Mouse (Mus musculus): ENCODE data around the gene Mcm6. TPM values are rescaled to one million over a fixed set of nuclear protein-coding genes. Genes with fewer than 3 reads are reported as not detected.

The Mcm6 gene
- polyA plus RNA-seq, 1 experiment from 2014 or later, result 110 TPM

DNA sequence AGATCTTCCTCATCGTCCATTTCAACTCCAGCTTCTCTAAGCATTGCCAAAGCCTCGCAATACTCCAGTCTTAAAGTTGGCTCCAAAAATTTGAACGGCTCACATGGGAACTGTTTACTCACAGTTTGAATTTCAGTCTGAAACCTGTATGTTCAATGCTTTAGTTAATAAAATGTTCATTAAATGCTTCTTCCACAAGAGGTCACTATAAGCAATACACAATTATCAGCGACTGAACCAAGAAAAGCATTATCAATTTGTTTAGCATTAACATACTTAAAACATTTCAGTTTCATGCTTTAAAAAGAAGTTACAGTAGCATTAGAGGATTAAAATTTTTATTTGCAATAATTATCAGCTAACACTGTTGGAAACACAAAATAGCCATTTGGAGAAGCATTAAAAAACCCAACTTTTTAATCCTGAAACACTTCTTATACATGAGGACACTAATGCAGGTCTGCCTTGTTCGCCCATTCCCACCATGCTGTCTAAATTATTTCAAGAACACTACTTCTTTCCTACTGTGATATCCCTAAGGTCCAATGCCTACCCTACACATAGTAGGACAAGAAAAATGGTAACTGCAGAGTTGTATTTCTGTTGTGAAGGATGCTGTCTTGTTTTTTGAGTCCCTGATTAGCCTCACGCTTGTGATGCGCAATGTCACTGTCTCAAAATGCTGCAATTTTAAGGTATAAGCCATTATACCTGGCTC is 12.8 kb upstream of the Mcm6 start:
- 81% methylated on average over 7 of the region's 7 CpGs for WGBS
- Histone ChIP-seq H3K9me3 (no peaks in the 10 kb centered on the region), H3K4me2 (replicated peaks) (no peak overlapping the region), H3K27me3 (no peaks in the 10 kb centered on the region), H3K36me3 (peaks cover 6% of the 10 kb centered on the region; the same call in 1 of the 2 replicates), H3K4me1 (no peaks in the 10 kb centered on the region), H3K9ac (replicated peaks) (no peak overlapping the region), H3K4me3 (no peak overlapping the region), H3K27ac (replicated peaks) (no peak overlapping the region)
- 0 out of 2 replicates have a peak, but pooled peaks have one; percentile 21 for ATAC-seq (replicated peaks)

- Histone ChIP-seq H3K4me2 (replicated peaks) (no peak overlapping the region), H3K27me3 (no peaks in the 10 kb centered on the region), H3K9me3 (no peaks in the 10 kb centered on the region), H3K27ac (replicated peaks) (no peak overlapping the region), H3K36me3 (peaks cover 11% of the 10 kb centered on the region), H3K4me1 (no peaks in the 10 kb centered on the region), H3K9ac (replicated peaks) (no peak overlapping the region), H3K4me3 (no peak overlapping the region)
- 54% methylated on average over 5 of the region's 5 CpGs for WGBS
- peak; percentile 83 for ATAC-seq (replicated peaks)
These were observed 9.4 kb upstream of the Mcm6 start for GRCm38 (mm10) chr1:128368732-128369441.

- ATAC-seq (replicated peaks), result no peak
- Histone ChIP-seq H3K27me3 (no peaks in the 10 kb centered on the region), H3K4me2 (replicated peaks) (no peak overlapping the region), H3K4me3 (no peak overlapping the region), H3K36me3 (peaks cover 9% of the 10 kb centered on the region; the same call in 1 of the 2 replicates), H3K4me1 (peaks cover 31% of the 10 kb centered on the region), H3K9ac (replicated peaks) (no peak overlapping the region), H3K27ac (replicated peaks) (0 out of 2 replicates have a peak overlapping the region, but pooled peaks have one; percentile 0), H3K9me3 (no peaks in the 10 kb centered on the region)
- 52% methylated on average over 2 of the region's 2 CpGs for WGBS
These were observed 1.1 kb upstream of the Mcm6 start for GRCm38 (mm10) chr1:128360601-128361000.

GRCm38 (mm10) chr1:128358916-128359553 is 429 bp downstream of the Mcm6 start:
- Histone ChIP-seq H3K9ac (replicated peaks) (peak overlapping the region; percentile 64), H3K9me3 (no peaks in the 10 kb centered on the region), H3K36me3 (peaks cover 12% of the 10 kb centered on the region), H3K4me1 (peaks cover 31% of the 10 kb centered on the region), H3K4me3 (peak overlapping the region; percentile 92), H3K27ac (replicated peaks) (peak overlapping the region; percentile 79), H3K27me3 (no peaks in the 10 kb centered on the region), H3K4me2 (replicated peaks) (peak overlapping the region; percentile 73)
- WGBS, result under 1% methylated on average over 35 of the region's 35 CpGs
- ATAC-seq (replicated peaks), result peak; percentile 78

GRCm38 (mm10) chr1:128358276-128358675 is 1.2 kb downstream of the Mcm6 start:
- no peak for ATAC-seq (replicated peaks)
- Histone ChIP-seq H3K4me2 (replicated peaks) (peak overlapping the region; percentile 73), H3K36me3 (peaks cover 17% of the 10 kb centered on the region), H3K27ac (replicated peaks) (no peak overlapping the region), H3K4me3 (peak overlapping the region; percentile 92), H3K27me3 (no peaks in the 10 kb centered on the region), H3K9ac (replicated peaks) (peak overlapping the region; percentile 64; the same call in 1 of the 2 replicates), H3K9me3 (no peaks in the 10 kb centered on the region), H3K4me1 (peaks cover 31% of the 10 kb centered on the region)
- WGBS, result 58% methylated on average over 6 of the region's 6 CpGs

GRCm38 (mm10) chr1:128357452-128357851 is 2.0 kb downstream of the Mcm6 start:
- Histone ChIP-seq H3K4me3 (0 out of 2 replicates have a peak overlapping the region, but pooled peaks have one; percentile 92), H3K4me1 (peaks cover 31% of the 10 kb centered on the region), H3K27ac (replicated peaks) (no peak overlapping the region), H3K4me2 (replicated peaks) (peak overlapping the region; percentile 73), H3K27me3 (no peaks in the 10 kb centered on the region), H3K9me3 (no peaks in the 10 kb centered on the region), H3K9ac (replicated peaks) (0 out of 2 replicates have a peak overlapping the region, but pooled peaks have one; percentile 11), H3K36me3 (peaks cover 21% of the 10 kb centered on the region)
- WGBS, result 49% methylated on average over 3 of the region's 3 CpGs
- no peak for ATAC-seq (replicated peaks)

DNA sequence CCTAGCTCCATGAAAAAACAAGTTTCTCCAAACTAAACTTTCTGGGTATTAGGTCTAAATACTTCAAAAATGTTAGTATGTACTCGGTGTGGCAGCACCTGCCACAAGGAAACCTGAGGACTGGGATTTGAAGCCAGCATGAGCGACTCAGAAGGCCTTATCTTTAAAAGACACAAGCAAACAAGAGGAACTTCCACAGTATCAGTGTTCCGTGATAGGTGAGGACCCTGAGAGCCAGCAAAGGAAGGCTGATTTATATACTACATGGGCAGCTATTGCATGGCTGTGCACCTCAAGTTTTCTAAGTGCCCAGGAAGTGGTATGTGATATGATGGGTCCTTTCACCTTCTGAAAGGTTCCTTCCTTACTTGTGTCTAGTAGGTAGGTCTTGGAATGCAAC is 6.4 kb downstream of the Mcm6 start:
- Histone ChIP-seq H3K27ac (replicated peaks) (no peak overlapping the region), H3K27me3 (no peaks in the 10 kb centered on the region), H3K4me3 (no peak overlapping the region), H3K4me1 (peaks cover 14% of the 10 kb centered on the region), H3K9me3 (no peaks in the 10 kb centered on the region), H3K9ac (replicated peaks) (no peak overlapping the region), H3K36me3 (peaks cover 44% of the 10 kb centered on the region), H3K4me2 (replicated peaks) (no peak overlapping the region)
- no peak for ATAC-seq (replicated peaks)
- WGBS, result 91% methylated on average over 3 of the region's 3 CpGs

GRCm38 (mm10) chr1:128344232-128344631 is 15.2 kb downstream of the Mcm6 start:
- Histone ChIP-seq H3K4me1 (no peaks in the 10 kb centered on the region), H3K27ac (replicated peaks) (no peak overlapping the region), H3K36me3 (peaks cover 64% of the 10 kb centered on the region), H3K27me3 (no peaks in the 10 kb centered on the region), H3K4me2 (replicated peaks) (no peak overlapping the region), H3K9ac (replicated peaks) (no peak overlapping the region), H3K4me3 (no peak overlapping the region), H3K9me3 (no peaks in the 10 kb centered on the region)
- WGBS, result 22% methylated on average over 10 of the region's 10 CpGs
- no peak for ATAC-seq (replicated peaks)

- H3K27ac ChIP-seq (replicated peaks), result no peak overlapping the region
- no peak overlapping the region for H3K4me2 ChIP-seq (replicated peaks)
- no peaks in the 10 kb centered on the region for H3K4me1 ChIP-seq
- no peaks in the 10 kb centered on the region for H3K9me3 ChIP-seq
- 91% methylated on average over 13 of the region's 13 CpGs for WGBS
- peaks cover 61% of the 10 kb centered on the region for H3K36me3 ChIP-seq
- H3K4me3 ChIP-seq, result no peak overlapping the region
- no peak for ATAC-seq (replicated peaks)
- no peak overlapping the region for H3K9ac ChIP-seq (replicated peaks)
- no peaks in the 10 kb centered on the region for H3K27me3 ChIP-seq
These were observed 21.6 kb downstream of the Mcm6 start for GRCm38 (mm10) chr1:128337708-128338320.

DNA sequence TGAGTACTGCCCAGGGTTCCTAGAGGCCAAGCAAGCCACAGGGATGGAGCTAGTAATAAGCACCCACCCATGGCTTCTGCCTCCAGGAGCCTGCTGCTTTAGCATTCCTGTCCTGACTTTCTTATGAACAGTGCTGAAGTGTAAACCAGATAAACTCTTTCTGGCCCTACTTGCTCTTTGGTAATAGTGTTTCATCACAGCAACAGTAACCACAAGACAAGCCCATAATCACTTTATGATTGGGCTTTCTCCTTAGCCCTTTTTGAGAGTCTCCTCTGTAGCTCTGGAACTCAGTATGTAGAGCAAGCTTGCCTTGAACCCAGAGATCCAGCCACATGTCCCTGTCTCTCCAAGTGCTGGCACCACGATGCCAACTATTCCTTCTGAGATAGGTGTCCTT is 29.2 kb downstream of the Mcm6 start:
- no peaks in the 10 kb centered on the region for H3K9me3 ChIP-seq
- no peaks in the 10 kb centered on the region for H3K4me1 ChIP-seq
- WGBS, result 91% methylated on average over 1 of the region's 1 CpGs
- no peak for ATAC-seq (replicated peaks)
- H3K27ac ChIP-seq (replicated peaks), result no peak overlapping the region
- no peaks in the 10 kb centered on the region for H3K27me3 ChIP-seq
- no peak overlapping the region for H3K4me2 ChIP-seq (replicated peaks)
- peaks cover 31% of the 10 kb centered on the region for H3K36me3 ChIP-seq
- H3K4me3 ChIP-seq, result no peak overlapping the region
- no peak overlapping the region for H3K9ac ChIP-seq (replicated peaks)

GRCm38 (mm10) chr1:128328218-128328617 is 31.2 kb downstream of the Mcm6 start, which contains the start of gene Lct:
Gene Lct (minus strand): TSS chr1:128328318.
- no peaks in the 10 kb centered on the region for H3K27me3 ChIP-seq
- no peaks in the 10 kb centered on the region for H3K4me1 ChIP-seq
- H3K27ac ChIP-seq (replicated peaks), result no peak within 1 kb of the TSS
- no peak within 1 kb of the TSS for H3K9ac ChIP-seq (replicated peaks)
- no peak within 1 kb of the TSS for H3K4me2 ChIP-seq (replicated peaks)
- H3K4me3 ChIP-seq, result no peak within 1 kb of the TSS
- H3K36me3 ChIP-seq, result peaks cover 11% of the 10 kb centered on the region
- ATAC-seq (replicated peaks), result no peak
- H3K9me3 ChIP-seq, result no peaks in the 10 kb centered on the region
- WGBS, result 74% methylated on average over 3 of the region's 3 CpGs

Data from forebrain, embryonic 15.5 days (tissue).